Mouse (Mus musculus) stomach, embryonic 16.5 days (tissue): ENCODE data around the gene Trim62. TPM values are rescaled to one million over a fixed set of nuclear protein-coding genes. Genes with fewer than 3 reads are reported as not detected.

ENCODE experiments used
- ATAC-seq: fragments of 200-750 bp; cut with Nextera tagmentation; 2 replicates; pipeline ENCODE4 v1.8.0; 2017; ENCODE audit warnings: moderate number of reproducible peaks, moderate TSS enrichment; ENCODE audit not compliant: insufficient read depth, low FRiP score
- H3K27ac ChIP-seq: fragments of 300-500 bp; sonication (generic); 2 replicates; pipeline ENCODE4 v1.5.1; 2014; ENCODE audit warnings: low read length
- H3K27me3 ChIP-seq: fragments of 300-500 bp; sonication (generic); 2 replicates; pipeline ENCODE4 v1.6.1; 2014; ENCODE audit warnings: low read length, control low read depth, mixed read lengths; ENCODE audit not compliant: control insufficient read depth, insufficient read depth
- H3K36me3 ChIP-seq: fragments of 300-500 bp; sonication (generic); 2 replicates; pipeline ENCODE4 v1.6.1; 2014; ENCODE audit warnings: low read length; ENCODE audit not compliant: control insufficient read depth, insufficient read depth
- H3K4me1 ChIP-seq: fragments of 300-500 bp; sonication (generic); 2 replicates; pipeline ENCODE4 v1.6.1; 2014; ENCODE audit warnings: low read length, control low read depth, mixed read lengths; ENCODE audit not compliant: control insufficient read depth, insufficient read depth
- H3K4me2 ChIP-seq: fragments of 300-500 bp; sonication (generic); 2 replicates; pipeline ENCODE4 v1.6.1; 2014; ENCODE audit warnings: low read depth, low read length, mixed read lengths
- H3K4me3 ChIP-seq: fragments of 300-500 bp; sonication (generic); replicated peaks from 2 replicates; pipeline ENCODE4 v1.5.1; 2014; ENCODE audit warnings: mild to moderate bottlenecking, low read length
- H3K9ac ChIP-seq: fragments of 300-500 bp; sonication (generic); 2 replicates; pipeline ENCODE4 v1.6.1; 2014; ENCODE audit warnings: low read length
- H3K9me3 ChIP-seq: fragments of 300-500 bp; sonication (generic); replicated peaks from 2 replicates; pipeline ENCODE4 v1.6.1; 2016; ENCODE audit warnings: low read length, control low read depth; ENCODE audit not compliant: control insufficient read depth
- WGBS: fragments of 180-500 bp; shearing (Covaris S2); extraction: QIAGEN DNeasy Blood & Tissue Kit; methylation state at CpG from one replicate; pipeline ENCODE4 v1.1.7; 2014; 5-methylcytosine and 5-hydroxymethylcytosine counted together
- polyA plus RNA-seq: library from polyadenylated mRNA; unstranded; fragments of >200 nt; fragmentation: Nextera tagmentation; extraction: Ambion mirVana; gene quantifications from 2 replicates; pipeline ENCODE4 v1.2.1, GENCODE M21; 2015

The Trim62 gene
- polyA plus RNA-seq, 1 experiment from 2014 or later = 2.8 TPM

DNA sequence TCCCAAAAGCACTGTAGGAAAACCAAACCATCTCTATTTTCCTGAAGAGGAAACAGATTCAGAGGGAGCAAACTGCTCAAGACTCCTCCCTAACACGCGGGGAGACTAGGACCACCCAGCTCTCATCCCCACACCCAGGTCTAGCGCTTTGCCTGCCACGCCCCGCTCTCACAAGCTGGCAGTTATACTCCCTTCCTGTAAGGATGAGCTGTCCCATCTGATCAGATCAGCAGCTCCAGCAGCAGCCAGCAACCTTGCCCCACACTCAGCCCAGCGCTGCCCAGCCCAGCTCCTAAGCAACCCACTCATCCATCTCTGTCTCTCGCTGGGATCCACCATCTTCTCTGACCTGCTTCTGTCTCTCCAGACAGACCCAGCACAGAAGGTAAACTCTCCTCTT lies 49.4 kb downstream of the Trim62 start:
- Histone ChIP-seq H3K36me3 (no peaks in the 10 kb centered on the region), H3K4me2 (no peak overlapping the region), H3K27me3 (no peaks in the 10 kb centered on the region), H3K9ac (no peak overlapping the region), H3K4me3 (no peak overlapping the region), H3K27ac (no peak overlapping the region), H3K4me1 (no peaks in the 10 kb centered on the region), H3K9me3 (no peaks in the 10 kb centered on the region)
- no peak for ATAC-seq
- whole genome bisulfite sequencing = 52% methylated on average over 7 of the region's 7 CpGs

DNA sequence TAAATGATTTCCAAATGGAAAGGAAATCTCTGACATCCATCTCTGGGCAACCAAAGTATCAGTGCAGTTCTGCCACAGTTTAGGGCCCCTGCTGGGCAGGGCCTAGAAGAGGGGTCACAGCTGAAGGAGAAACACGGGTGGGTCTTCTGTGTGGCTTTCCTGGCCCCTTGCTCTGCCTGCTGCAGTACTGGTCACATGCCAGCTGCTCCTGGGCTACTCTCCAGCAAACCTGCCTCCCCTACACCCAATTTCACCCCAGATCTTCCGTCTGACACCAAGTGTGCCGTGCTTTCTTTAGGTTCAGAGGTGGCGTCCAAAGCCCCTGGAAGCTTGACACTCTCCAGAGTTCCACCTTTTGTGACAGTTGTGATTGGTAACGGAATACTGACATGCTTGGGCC lies 52.2 kb downstream of the Trim62 start:
- Histone ChIP-seq H3K4me1 (no peaks in the 10 kb centered on the region), H3K36me3 (no peaks in the 10 kb centered on the region), H3K4me2 (no peak overlapping the region), H3K4me3 (no peak overlapping the region), H3K9ac (no peak overlapping the region), H3K9me3 (no peaks in the 10 kb centered on the region), H3K27ac (no peak overlapping the region), H3K27me3 (no peaks in the 10 kb centered on the region)
- ATAC-seq = no peak
- 57% methylated on average over 5 of the region's 5 CpGs for WGBS

DNA sequence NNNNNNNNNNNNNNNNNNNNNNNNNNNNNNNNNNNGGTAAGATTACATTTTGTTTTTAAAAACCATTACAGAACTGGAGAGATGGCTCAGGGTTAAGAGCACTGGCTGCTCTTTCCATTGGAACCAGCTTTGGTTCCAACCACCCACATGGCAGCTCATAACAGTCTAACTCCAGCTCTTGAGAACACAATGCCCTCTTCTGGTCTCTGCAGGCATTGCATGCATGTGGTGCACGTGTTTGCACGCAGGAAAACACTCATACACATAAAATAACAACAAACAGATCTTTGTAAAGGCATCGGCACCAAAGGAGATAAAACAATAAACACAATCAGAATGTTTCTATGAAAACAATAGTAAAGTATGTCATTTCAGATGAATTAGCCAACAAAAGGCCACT lies 59.0 kb downstream of the Trim62 start:
- H3K27me3 ChIP-seq = no peaks in the 10 kb centered on the region
- H3K27ac ChIP-seq = no peak overlapping the region
- WGBS = 61% methylated on average over 3 of the region's 3 CpGs
- ATAC-seq = no peak
- no peak overlapping the region for H3K4me2 ChIP-seq
- H3K4me1 ChIP-seq = peaks cover 2% of the 10 kb centered on the region
- H3K36me3 ChIP-seq = no peaks in the 10 kb centered on the region
- H3K9me3 ChIP-seq = no peaks in the 10 kb centered on the region
- no peak overlapping the region for H3K4me3 ChIP-seq
- no peak overlapping the region for H3K9ac ChIP-seq

DNA sequence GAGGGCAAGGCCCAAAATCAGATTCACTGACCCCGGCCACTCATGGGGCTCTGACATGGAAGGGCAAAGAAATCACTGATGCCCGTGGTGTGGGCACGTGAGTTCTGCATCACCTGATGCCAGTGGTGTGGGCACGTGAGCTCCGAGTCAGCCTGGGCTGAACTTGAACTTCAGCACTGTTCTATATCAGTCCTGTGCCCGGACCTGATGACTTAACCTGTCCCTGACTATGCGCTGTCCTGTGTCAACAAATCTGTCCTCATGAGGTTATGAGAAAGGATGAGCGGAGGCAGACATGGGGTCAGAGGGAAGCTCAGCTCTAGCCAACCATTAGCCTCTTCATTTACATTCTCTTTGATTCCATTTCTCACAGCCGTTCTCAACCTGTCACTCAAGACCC lies 63.4 kb downstream of the Trim62 start:
- no peaks in the 10 kb centered on the region for H3K9me3 ChIP-seq
- H3K27ac ChIP-seq = no peak overlapping the region
- H3K4me3 ChIP-seq = no peak overlapping the region
- H3K27me3 ChIP-seq = no peaks in the 10 kb centered on the region
- 80% methylated on average over 9 of the region's 9 CpGs for WGBS
- H3K4me1 ChIP-seq = peaks cover 4% of the 10 kb centered on the region
- no peaks in the 10 kb centered on the region for H3K36me3 ChIP-seq
- no peak overlapping the region for H3K9ac ChIP-seq
- H3K4me2 ChIP-seq = no peak overlapping the region
- no peak for ATAC-seq

DNA sequence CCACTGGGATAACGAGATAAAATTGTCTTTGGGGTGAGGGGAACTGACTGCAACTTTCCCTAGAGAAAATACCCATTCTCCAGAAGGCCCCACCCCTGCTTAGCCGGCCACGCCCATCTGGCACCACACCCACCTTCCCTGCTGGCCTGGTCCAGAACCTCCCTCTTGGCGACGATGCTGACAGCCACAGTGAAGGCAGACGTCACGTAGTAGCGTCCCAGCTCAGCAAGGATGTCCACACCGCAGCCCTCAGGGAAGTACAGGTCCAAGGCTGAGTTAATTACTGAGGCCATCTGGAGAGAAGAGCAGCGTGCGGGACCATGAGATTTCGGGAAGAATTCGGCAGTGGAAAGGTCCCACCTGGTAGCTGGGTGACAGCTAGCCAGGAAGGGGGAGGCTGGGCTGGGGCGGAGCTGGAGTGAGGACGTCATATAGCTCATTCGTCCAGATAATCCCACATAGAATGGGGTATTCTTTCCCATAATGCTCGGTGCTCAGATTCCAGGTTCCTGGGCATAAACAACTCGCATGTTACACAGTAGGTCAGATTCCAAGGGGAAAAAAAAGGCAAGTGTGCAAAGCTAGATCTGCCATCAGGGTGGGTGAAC lies 64.0 kb downstream of the Trim62 start:
- H3K9ac ChIP-seq = no peak overlapping the region
- 16% methylated on average over 18 of the region's 18 CpGs for WGBS
- H3K4me2 ChIP-seq = peak overlapping the region; percentile 34
- H3K4me3 ChIP-seq = 0 out of 2 replicates have a peak overlapping the region, but pooled peaks have one; percentile 2
- no peaks in the 10 kb centered on the region for H3K36me3 ChIP-seq
- H3K27me3 ChIP-seq = no peaks in the 10 kb centered on the region
- H3K9me3 ChIP-seq = no peaks in the 10 kb centered on the region
- H3K27ac ChIP-seq = no peak overlapping the region
- 0 out of 2 replicates have a peak, but pooled peaks have one; percentile 34 for ATAC-seq
- H3K4me1 ChIP-seq = peaks cover 4% of the 10 kb centered on the region

DNA sequence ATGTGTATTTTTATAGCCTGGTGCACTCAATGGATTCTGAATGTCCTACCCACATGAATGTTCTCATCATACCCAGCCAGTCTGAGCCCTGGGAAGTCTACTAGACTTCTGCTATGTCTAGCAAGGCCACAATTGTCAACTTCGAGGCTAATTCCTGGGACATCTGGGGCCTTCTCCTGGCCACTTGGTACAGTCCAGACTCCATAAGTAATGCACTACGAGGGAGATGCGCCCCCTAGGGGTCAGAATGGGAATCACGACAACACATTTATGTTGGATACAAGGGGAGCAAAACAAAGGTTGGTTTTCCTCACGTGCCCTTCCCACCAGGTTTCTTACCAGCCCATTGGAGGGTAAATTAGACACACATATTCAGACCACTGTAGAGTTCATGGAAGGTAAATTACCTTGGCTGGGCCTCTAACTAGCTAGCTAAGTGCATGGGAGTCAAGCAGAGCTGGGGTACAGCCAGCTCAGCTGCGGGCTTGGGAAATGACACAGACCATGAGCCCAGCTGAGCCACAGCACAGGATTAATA lies 64.8 kb downstream of the Trim62 start:
- no peaks in the 10 kb centered on the region for H3K27me3 ChIP-seq
- ATAC-seq = no peak
- no peak overlapping the region for H3K9ac ChIP-seq
- peaks cover 4% of the 10 kb centered on the region for H3K4me1 ChIP-seq
- H3K4me2 ChIP-seq = no peak overlapping the region
- no peaks in the 10 kb centered on the region for H3K36me3 ChIP-seq
- no peak overlapping the region for H3K27ac ChIP-seq
- 38% methylated on average over 6 of the region's 6 CpGs for WGBS
- H3K9me3 ChIP-seq = no peaks in the 10 kb centered on the region
- no peak overlapping the region for H3K4me3 ChIP-seq

DNA sequence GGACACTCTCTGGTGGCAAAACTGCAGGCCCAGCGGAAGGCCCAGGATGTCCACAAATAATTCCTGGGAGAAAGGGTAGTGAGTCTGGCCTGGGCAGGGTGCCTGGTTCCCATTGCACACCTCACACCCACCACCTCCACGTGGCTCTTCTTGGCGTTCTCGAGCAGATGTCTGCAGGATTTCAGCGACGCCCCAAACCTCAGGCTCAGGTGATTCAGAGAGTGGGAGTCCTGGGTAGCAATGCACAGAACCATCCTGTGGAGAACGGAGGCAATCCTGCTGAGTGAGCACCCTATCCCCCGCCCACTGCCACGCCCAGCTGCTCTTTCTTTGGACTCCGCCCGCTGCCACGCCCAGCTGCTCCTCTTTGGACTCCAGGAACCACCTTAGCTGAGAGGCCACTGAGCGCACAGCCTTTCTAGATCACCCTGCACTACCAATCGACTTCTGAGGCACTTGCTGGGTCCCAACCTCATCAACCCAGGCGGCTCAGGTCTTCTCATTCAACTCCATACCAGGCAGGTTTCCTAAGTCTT lies 66.2 kb downstream of the Trim62 start:
- peak; percentile 18; the same call in 1 of the 2 replicates for ATAC-seq
- peaks cover 4% of the 10 kb centered on the region for H3K4me1 ChIP-seq
- H3K4me2 ChIP-seq = no peak overlapping the region
- no peak overlapping the region for H3K9ac ChIP-seq
- H3K36me3 ChIP-seq = no peaks in the 10 kb centered on the region
- H3K27ac ChIP-seq = no peak overlapping the region
- no peaks in the 10 kb centered on the region for H3K27me3 ChIP-seq
- H3K9me3 ChIP-seq = no peaks in the 10 kb centered on the region
- H3K4me3 ChIP-seq = no peak overlapping the region
- 38% methylated on average over 15 of the region's 15 CpGs for WGBS

DNA sequence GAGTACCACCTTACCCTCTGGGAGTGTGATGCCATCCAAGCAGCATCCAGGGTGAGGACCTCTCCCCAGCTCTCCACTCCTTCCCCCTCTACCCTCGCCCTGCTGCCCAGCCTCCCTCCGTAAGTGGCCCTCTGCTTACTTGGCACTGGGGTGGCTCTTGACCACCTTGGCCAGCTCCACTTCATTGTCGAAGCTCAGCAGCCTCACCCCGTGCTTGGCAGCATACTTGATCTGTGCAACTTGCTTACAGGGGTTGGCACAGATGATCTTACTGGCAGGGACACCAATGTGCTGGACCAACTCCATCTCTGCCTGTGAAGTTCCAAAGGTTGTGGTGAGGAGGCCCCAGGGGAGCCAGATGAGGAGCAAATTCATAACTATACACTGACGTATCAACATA lies 67.1 kb downstream of the Trim62 start:
- ATAC-seq = no peak
- WGBS = 83% methylated on average over 5 of the region's 5 CpGs

DNA sequence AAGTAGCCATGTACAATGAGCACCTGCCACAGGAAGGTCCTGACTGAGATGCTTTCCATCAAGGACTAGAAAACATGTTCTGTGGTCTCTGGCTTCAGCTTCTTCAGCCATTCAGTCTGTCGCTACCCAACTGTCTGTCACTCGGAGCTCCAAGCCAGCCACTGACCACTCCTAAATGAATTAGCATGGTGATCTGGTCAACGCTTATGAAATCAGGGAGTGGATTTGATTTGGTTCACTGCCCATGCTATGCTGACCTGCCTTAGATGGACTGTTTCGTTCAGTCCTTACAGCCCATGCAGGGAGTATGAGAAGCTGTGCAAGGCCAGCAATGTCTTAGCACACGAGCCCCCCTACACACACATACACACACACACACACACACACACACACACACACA lies 70.5 kb downstream of the Trim62 start:
- H3K4me1 ChIP-seq = peaks cover 9% of the 10 kb centered on the region
- no peak for ATAC-seq
- no peak overlapping the region for H3K4me3 ChIP-seq
- H3K36me3 ChIP-seq = no peaks in the 10 kb centered on the region
- peaks cover 4% of the 10 kb centered on the region; the same call in 1 of the 2 replicates for H3K27me3 ChIP-seq
- H3K9me3 ChIP-seq = no peaks in the 10 kb centered on the region
- H3K4me2 ChIP-seq = no peak overlapping the region
- 86% methylated on average over 5 of the region's 5 CpGs for WGBS
- H3K27ac ChIP-seq = no peak overlapping the region
- H3K9ac ChIP-seq = no peak overlapping the region

More for the DNA sequence above, 67.1 kb downstream of the Trim62 start:
- Histone ChIP-seq H3K9ac (no peak overlapping the region), H3K4me1 (peaks cover 4% of the 10 kb centered on the region), H3K4me3 (no peak overlapping the region), H3K27ac (no peak overlapping the region), H3K27me3 (peaks cover 2% of the 10 kb centered on the region; the same call in 1 of the 2 replicates), H3K9me3 (no peaks in the 10 kb centered on the region), H3K36me3 (no peaks in the 10 kb centered on the region), H3K4me2 (no peak overlapping the region)
